Mouse (Mus musculus) G1E (cell line): ENCODE measurements around the gene Nkx2-3.

Source experiments
- CTCF ChIP-seq: IDR thresholded peaks from 2 replicates; pipeline ENCODE4 v1.5.1; 2012; ENCODE audit warnings: low read depth, low read length, inconsistent platforms, mixed read lengths
- GATA1 ChIP-seq: IDR thresholded peaks from 2 replicates; pipeline ENCODE4 v1.6.1; 2012; ENCODE audit warnings: borderline replicate concordance, low read length, inconsistent platforms, mixed read lengths
- POLR2AphosphoS5 ChIP-seq: IDR thresholded peaks from 2 replicates; pipeline ENCODE4 v1.6.1; 2012; ENCODE audit warnings: low read depth, low read length, inconsistent platforms; ENCODE audit not compliant: insufficient replicate concordance

- TF ChIP-seq POLR2AphosphoS5 (no peak), CTCF (no peak), GATA1 (no peak)
Observed at GRCm38 (mm10) chr19:43583192-43583591, 28.9 kb upstream of the Nkx2-3 start.
